Mouse (Mus musculus) liver, adult 2 months (tissue): ENCODE measurements at regions not wholly inside any gene's neighbourhood (a gene's known extent, or its start where the extent isn't known, plus 50 kb on each side); places are given as distances from the start of the nearest gene placed in this dataset.

ENCODE experiments used
- DNase-seq: peaks from one replicate; pipeline ENCODE4 v3.0.0-alpha.2; 2011; ENCODE audit warnings: low read depth, low spot score; ENCODE audit errors: extremely low read depth
- H3K27ac ChIP-seq: fragments of 200-500 bp; replicated peaks from 2 replicates; pipeline ENCODE4 v1.5.1; 2012; ENCODE audit warnings: low read depth, mild to moderate bottlenecking, control low read depth, inconsistent platforms, low read length; ENCODE audit not compliant: insufficient read depth
- H3K27me3 ChIP-seq: fragments of 200-500 bp; 2 replicates; pipeline ENCODE4 v1.6.1; 2012; ENCODE audit warnings: mild to moderate bottlenecking, moderate library complexity, low read length, inconsistent platforms; ENCODE audit not compliant: control insufficient read depth, insufficient read depth
- H3K36me3 ChIP-seq: fragments of 200-500 bp; 2 replicates; pipeline ENCODE4 v1.6.1; 2012; ENCODE audit warnings: low read length, inconsistent platforms; ENCODE audit not compliant: control insufficient read depth, insufficient read depth
- H3K4me1 ChIP-seq: fragments of 200-500 bp; 2 replicates; pipeline ENCODE4 v1.6.1; 2011; ENCODE audit warnings: low read length; ENCODE audit not compliant: control insufficient read depth, insufficient read depth
- H3K4me3 ChIP-seq: fragments of 200-500 bp; 2 replicates; pipeline ENCODE4 v1.5.1; 2011; ENCODE audit warnings: low read depth, mild to moderate bottlenecking, control low read depth, low read length, moderate library complexity; ENCODE audit not compliant: insufficient read depth
- H3K79me2 ChIP-seq: fragments of 200-500 bp; 2 replicates; pipeline ENCODE4 v1.6.1; 2012; ENCODE audit warnings: inconsistent platforms, mild to moderate bottlenecking, low read length, moderate library complexity; ENCODE audit not compliant: control insufficient read depth, insufficient read depth
- H3K9ac ChIP-seq: fragments of 200-500 bp; 2 replicates; pipeline ENCODE4 v1.6.1; 2012; ENCODE audit warnings: low read depth, mild to moderate bottlenecking, control low read depth, inconsistent platforms, low read length
- CTCF ChIP-seq: fragments of 200-500 bp; IDR thresholded peaks from 2 replicates; pipeline ENCODE4 v1.5.1; 2011; ENCODE audit warnings: low read depth, low read length, control low read depth
- POLR2A ChIP-seq: fragments of 200-500 bp; IDR thresholded peaks from 2 replicates; pipeline ENCODE4 v1.6.1; 2011; ENCODE audit warnings: low read length, control low read depth; ENCODE audit not compliant: insufficient read depth; ENCODE audit errors: extremely low read depth
- WGBS: fragments of 180-500 bp; shearing (Covaris S2); methylation state at CpG from one replicate; pipeline ENCODE4 v1.1.7; 2018; 5-methylcytosine and 5-hydroxymethylcytosine counted together

- Histone ChIP-seq H3K27ac (no peak overlapping the region), H3K4me1 (peaks cover 2% of the 10 kb centered on the region), H3K27me3 (no peaks in the 10 kb centered on the region), H3K79me2 (no peaks in the 10 kb centered on the region), H3K9ac (no peak overlapping the region), H3K4me3 (no peak overlapping the region), H3K36me3 (no peaks in the 10 kb centered on the region)
- DNase-seq: no peak
- WGBS: 73% methylated on average over 8 of the region's 8 CpGs
- TF ChIP-seq CTCF (no peak), POLR2A (no peak)
Measured at GRCm38 (mm10) chr6:31933956-31934355, 116.1 kb upstream of the 1700012A03Rik start.

- Histone ChIP-seq H3K27ac (no peak overlapping the region), H3K36me3 (no peaks in the 10 kb centered on the region), H3K79me2 (no peaks in the 10 kb centered on the region), H3K4me1 (peaks cover 2% of the 10 kb centered on the region), H3K9ac (no peak overlapping the region), H3K27me3 (no peaks in the 10 kb centered on the region), H3K4me3 (no peak overlapping the region)
- no peak for TF ChIP-seq POLR2A
- no peak for TF ChIP-seq CTCF
- WGBS: 72% methylated on average over 5 of the region's 5 CpGs
- peak; percentile 9 for DNase-seq
Measured at GRCm38 (mm10) chr6:31933364-31933763, 116.7 kb upstream of the 1700012A03Rik start.

- no peaks in the 10 kb centered on the region for H3K36me3 ChIP-seq
- WGBS: 85% methylated on average over 6 of the region's 6 CpGs
- H3K4me1 ChIP-seq: no peaks in the 10 kb centered on the region
- no peak overlapping the region for H3K27ac ChIP-seq
- H3K27me3 ChIP-seq: no peaks in the 10 kb centered on the region
- no peak for DNase-seq
- no peak overlapping the region for H3K9ac ChIP-seq
- H3K4me3 ChIP-seq: no peak overlapping the region
- H3K79me2 ChIP-seq: no peaks in the 10 kb centered on the region
- no peak for TF ChIP-seq POLR2A
- TF ChIP-seq CTCF: no peak
Measured at GRCm38 (mm10) chr6:31931116-31931515, 118.9 kb upstream of the 1700012A03Rik start.

- H3K79me2 ChIP-seq: no peaks in the 10 kb centered on the region
- no peak for TF ChIP-seq CTCF
- no peak for TF ChIP-seq POLR2A
- no peaks in the 10 kb centered on the region for H3K4me1 ChIP-seq
- no peaks in the 10 kb centered on the region for H3K27me3 ChIP-seq
- H3K36me3 ChIP-seq: no peaks in the 10 kb centered on the region
- H3K9ac ChIP-seq: no peak overlapping the region
- DNase-seq: no peak
- no peak overlapping the region for H3K27ac ChIP-seq
- H3K4me3 ChIP-seq: no peak overlapping the region
- 89% methylated on average over 2 of the region's 2 CpGs for WGBS
Measured at GRCm38 (mm10) chr6:31929165-31929564, 120.9 kb upstream of the 1700012A03Rik start.

GRCm38 (mm10) chr6:31927181-31927580, 122.9 kb upstream of the 1700012A03Rik start:
- Histone ChIP-seq H3K4me3 (no peak overlapping the region), H3K36me3 (no peaks in the 10 kb centered on the region), H3K4me1 (no peaks in the 10 kb centered on the region), H3K9ac (no peak overlapping the region), H3K27ac (no peak overlapping the region), H3K27me3 (no peaks in the 10 kb centered on the region), H3K79me2 (no peaks in the 10 kb centered on the region)
- WGBS: 51% methylated on average over 3 of the region's 3 CpGs
- no peak for DNase-seq
- TF ChIP-seq POLR2A (no peak), CTCF (no peak)

GRCm38 (mm10) chr6:31924669-31925046, 125.4 kb upstream of the 1700012A03Rik start:
- DNase-seq: no peak
- Histone ChIP-seq H3K27ac (no peak overlapping the region), H3K27me3 (no peaks in the 10 kb centered on the region), H3K9ac (no peak overlapping the region), H3K79me2 (no peaks in the 10 kb centered on the region), H3K4me1 (no peaks in the 10 kb centered on the region), H3K36me3 (no peaks in the 10 kb centered on the region), H3K4me3 (no peak overlapping the region)
- 80% methylated on average over 2 of the region's 2 CpGs for WGBS
- TF ChIP-seq POLR2A (no peak), CTCF (no peak)
